Mouse (Mus musculus): ENCODE data around the gene Ugt1a6a. TPM values are rescaled to one million over a fixed set of nuclear protein-coding genes. Genes with fewer than 3 reads are reported as not detected.

Gene Ugt1a6a
- total RNA-seq, 2 experiments from 2014 or later: 9.8 to 20.9 TPM

GRCm38 (mm10) chr1:88262961-88263360 lies 128.4 kb downstream of the Ugt1a6a start:
- DNase-seq (ENCODE audit: low spot score in 2 of 2): no peak

DNA sequence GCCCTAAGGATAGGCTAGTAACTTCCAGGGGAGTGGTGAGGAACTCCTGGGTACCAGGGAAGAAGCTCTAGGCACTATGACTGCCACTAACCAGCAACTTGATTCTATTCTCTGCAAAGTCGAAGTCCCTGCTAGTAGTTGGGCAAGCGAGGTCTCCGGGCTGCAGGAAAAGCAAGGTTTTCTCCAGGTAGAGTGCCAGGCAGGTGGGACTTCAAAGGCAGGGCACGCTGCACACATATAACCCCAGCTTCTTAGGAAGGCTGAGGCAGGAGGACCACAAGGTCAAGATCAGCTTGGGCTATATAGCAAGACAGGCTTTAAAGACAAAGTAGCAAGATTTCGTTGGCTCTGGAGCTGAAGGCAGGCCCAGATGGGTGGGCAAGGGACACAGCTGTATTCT lies 129.2 kb downstream of the Ugt1a6a start:
- DNase-seq (ENCODE audit: low spot score in 2 of 2): no peak

GRCm38 (mm10) chr1:88264237-88264868 lies 129.7 kb downstream of the Ugt1a6a start:
- no peak for DNase-seq (ENCODE audit: low spot score in 2 of 2)

- DNase-seq (ENCODE audit: low spot score in 2 of 2): no peak
Observed at GRCm38 (mm10) chr1:88264869-88265240, 130.2 kb downstream of the Ugt1a6a start.

- DNase-seq (ENCODE audit: low spot score in 2 of 2): no peak
Observed at GRCm38 (mm10) chr1:88266123-88266522, 131.5 kb downstream of the Ugt1a6a start.

DNA sequence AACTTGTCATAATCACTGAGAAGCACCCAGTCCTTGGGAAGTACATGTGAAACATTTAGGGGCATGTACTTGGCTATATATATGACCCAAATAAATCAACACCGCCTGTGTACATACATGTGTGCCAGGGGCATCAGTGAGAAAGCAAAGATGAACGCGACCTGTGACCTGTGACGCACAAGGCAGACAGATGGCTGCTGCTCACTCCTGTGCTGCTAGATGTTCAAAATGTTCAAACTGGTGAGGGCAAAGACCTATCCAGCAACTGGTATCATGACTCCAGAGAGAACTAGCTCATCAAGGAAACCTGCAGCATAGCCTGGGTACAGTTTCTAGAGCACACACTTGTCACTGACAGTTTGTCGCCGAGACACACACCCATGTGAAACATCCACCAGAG lies 132.9 kb downstream of the Ugt1a6a start:
- DNase-seq (ENCODE audit: low spot score in 2 of 2): no peak

DNA sequence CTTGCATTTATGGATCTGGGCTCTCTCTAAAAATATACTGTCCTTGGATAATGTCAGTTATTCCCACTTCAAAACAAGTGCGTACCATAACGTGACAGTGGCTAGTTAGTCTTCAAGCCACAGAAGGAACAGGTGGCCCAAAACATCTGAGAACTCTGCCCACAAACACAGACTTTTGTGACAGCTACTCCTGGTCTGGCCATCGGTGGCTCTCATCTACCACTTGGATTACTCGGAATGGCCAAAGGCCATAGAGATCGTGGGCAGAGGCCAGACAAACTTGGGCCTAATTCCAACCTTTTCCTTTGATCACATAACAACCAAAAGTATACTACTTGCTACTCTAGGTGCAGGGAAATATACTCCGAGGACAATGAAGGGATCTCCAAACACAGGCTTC lies 133.5 kb downstream of the Ugt1a6a start:
- DNase-seq (ENCODE audit: low spot score in 2 of 2): no peak

Other genes with a start within 250 kb of the Ugt1a6a start
- 10 to 100 TPM; 19.8 to 21.4 TPM for gene Usp40, start 126.3 kb upstream of the Ugt1a6a start, total RNA-seq (2021)
- under 1 TPM in 1 of 2 experiments, not detected in 1; 0.20 TPM for gene Ugt1a10, start 79.4 kb upstream of the Ugt1a6a start, total RNA-seq (2021)
- gene Ugt1a9, start 64.0 kb upstream of the Ugt1a6a start, total RNA-seq (2021): not detected
- gene Ugt1a8, start 47.0 kb upstream of the Ugt1a6a start, total RNA-seq (2021): not detected
- gene Ugt1a7c, start 39.7 kb upstream of the Ugt1a6a start, total RNA-seq (2021): 1 to 10 TPM; 1.8 to 3.6 TPM
- 10 to 100 TPM in 1 of 2 experiments, 1 to 10 TPM in 1; 3.5 to 12.0 TPM for gene Ugt1a6b, start 31.6 kb upstream of the Ugt1a6a start, total RNA-seq (2021)
- under 1 TPM in 1 of 2 experiments, not detected in 1; 0.26 TPM for gene Ugt1a5, start 31.2 kb downstream of the Ugt1a6a start, total RNA-seq (2021)
- gene Ugt1a2, start 65.8 kb downstream of the Ugt1a6a start, total RNA-seq (2021): 1 to 10 TPM in 1 of 2 experiments, not detected in 1; 1.3 TPM
- 1 to 10 TPM; 2.2 to 3.1 TPM for gene Dnajb3, start 71.0 kb downstream of the Ugt1a6a start, total RNA-seq (2021)
- gene Ugt1a1, start 77.2 kb downstream of the Ugt1a6a start, total RNA-seq (2021): 10 to 100 TPM in 1 of 2 experiments, under 1 TPM in 1; 0.22 to 77.3 TPM
- under 1 TPM; 0.33 to 0.51 TPM for gene Mroh2a, start 92.2 kb downstream of the Ugt1a6a start, total RNA-seq (2021)
- 10 to 100 TPM; 21.7 to 27.4 TPM for gene Hjurp, start 142.8 kb downstream of the Ugt1a6a start, total RNA-seq (2021)
- not detected for gene Trpm8, start 142.9 kb downstream of the Ugt1a6a start, total RNA-seq (2021)

Data from adrenal gland, adult 18-20 months (tissue).